ENCODE assay signal across 24 mouse cellular contexts in the genomic region with DNA sequence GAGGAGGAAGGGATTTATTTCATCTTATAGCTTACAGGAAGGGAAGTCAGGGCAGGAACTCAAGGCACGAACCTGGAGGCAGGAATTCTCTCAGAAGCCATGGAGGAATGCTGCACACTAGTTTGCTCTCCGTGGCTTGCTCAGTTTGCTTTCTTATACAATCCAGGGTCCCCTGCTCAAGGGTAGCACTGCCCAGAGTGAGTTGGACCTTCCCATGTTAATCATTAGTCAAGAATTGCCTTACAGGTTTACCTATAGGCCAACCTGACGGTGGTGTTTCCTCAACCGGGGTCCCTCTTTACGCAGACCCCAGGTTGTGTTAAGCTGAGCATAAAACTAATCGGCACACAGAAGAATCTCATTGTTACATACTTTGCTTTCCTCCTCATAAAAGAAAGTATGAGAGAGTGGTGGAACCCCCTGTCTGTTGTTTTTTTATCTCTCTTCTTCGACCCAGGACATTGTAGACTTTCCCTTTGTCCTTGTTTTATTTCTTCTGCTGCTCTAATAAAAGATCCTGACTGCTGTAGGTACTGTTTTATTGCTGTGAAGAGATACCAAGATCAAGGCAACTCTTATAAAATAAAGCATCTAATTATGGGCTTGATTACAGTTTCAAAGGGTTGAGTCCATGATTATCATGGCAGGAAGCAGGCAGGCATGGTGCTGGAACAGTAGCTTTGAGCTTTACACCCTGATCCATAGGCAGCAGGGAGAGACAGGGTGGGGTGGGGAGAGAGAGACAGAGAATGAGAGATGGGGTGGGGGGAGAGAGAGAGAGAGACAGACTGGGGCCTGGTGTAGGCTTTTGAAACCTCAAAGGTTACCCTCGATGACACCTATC. TPM values are rescaled to one million over a fixed set of nuclear protein-coding genes. Genes with fewer than 3 reads are reported as not detected.
DNase-seq lines count a peak whose midpoint lies in the region; ATAC-seq and TF ChIP-seq lines count a peak whose summit lies in the region.
"Had no signal": no experiment of that assay in that cellular context is flagged by ENCODE, and none has a peak within 500 bp of the region (broad histone marks: within the 10 kb centered on the region; RNA-seq: fewer than 3 reads in every experiment).

No protein-coding gene starts in this region.

- WGBS in intestine, embryonic 15.5 days = 65% methylated on average over 8 of the region's 8 CpGs
- WGBS in forebrain, postnatal 0 days = 86% methylated on average over 8 of the region's 8 CpGs

- no peaks in the 10 kb centered on the region for H3K36me3 ChIP-seq in intestine, embryonic 15.5 days
- no peaks in the 10 kb centered on the region for H3K36me3 ChIP-seq in forebrain, postnatal 0 days (ENCODE audit: insufficient read depth)
- H3K36me3 ChIP-seq: embryonic facial prominence, embryonic 10.5 days; embryonic facial prominence, embryonic 13.5 days; forebrain, embryonic 12.5 days; forebrain, embryonic 15.5 days; heart, embryonic 10.5 days; hindbrain, embryonic 12.5 days had no signal

- H3K27me3 ChIP-seq in intestine, embryonic 15.5 days (replicated peaks) = no peaks in the 10 kb centered on the region
- no peaks in the 10 kb centered on the region for H3K27me3 ChIP-seq in forebrain, postnatal 0 days (ENCODE audit: insufficient read depth, low read length)
- H3K27me3 ChIP-seq: embryonic facial prominence, embryonic 13.5 days; forebrain, embryonic 15.5 days; hindbrain, embryonic 12.5 days had no signal

- H3K9ac ChIP-seq in intestine, embryonic 15.5 days = no peak overlapping the region
- no peak overlapping the region for H3K9ac ChIP-seq in forebrain, postnatal 0 days
- H3K9ac ChIP-seq: embryonic facial prominence, embryonic 13.5 days; forebrain, embryonic 12.5 days; forebrain, embryonic 15.5 days; hindbrain, embryonic 12.5 days had no signal

- DNase-seq in testis, postnatal 10 days (ENCODE audit: low spot score) = peak; percentile 15
- no peak for DNase-seq in testis, postnatal 14 days (ENCODE audit: low spot score)
- DNase-seq in yolk sac, embryonic 10.5 days (ENCODE audit: low spot score) = peak; percentile 50
- no peak for DNase-seq in forebrain, postnatal 0 days
- DNase-seq in layer of hippocampus, postnatal 10 days (ENCODE audit: low spot score in 2 of 2) = no peak
- DNase-seq: adrenal gland, adult 2 months; adrenal gland, postnatal 14 days; cerebellum, adult 11-12 months; cerebellum, adult 8-10 months; cerebellum, postnatal 10 days; cerebellum, postnatal 36 days; embryo, embryonic 11 days; gastrocnemius, postnatal 25 days; heart, adult 2 months had no signal

- no peak overlapping the region for H3K27ac ChIP-seq in intestine, embryonic 15.5 days
- H3K27ac ChIP-seq in forebrain, postnatal 0 days (ENCODE audit: low read depth, low read length) = no peak overlapping the region
- H3K27ac ChIP-seq: embryonic facial prominence, embryonic 10.5 days; embryonic facial prominence, embryonic 13.5 days; forebrain, embryonic 12.5 days; forebrain, embryonic 15.5 days; heart, adult 2 months; heart, embryonic 10.5 days; hindbrain, embryonic 12.5 days had no signal

- H3K4me3 ChIP-seq in intestine, embryonic 15.5 days (replicated peaks) = no peak overlapping the region
- H3K4me3 ChIP-seq in forebrain, postnatal 0 days (ENCODE audit: low read depth, low read length) = no peak overlapping the region
- H3K4me3 ChIP-seq: embryonic facial prominence, embryonic 10.5 days; embryonic facial prominence, embryonic 13.5 days; erythroblast, embryonic 14.5 days; forebrain, embryonic 12.5 days; forebrain, embryonic 15.5 days; heart, adult 2 months; heart, embryonic 10.5 days; hindbrain, embryonic 12.5 days had no signal

- TF ChIP-seq CTCF in forebrain, postnatal 0 days (IDR thresholded peaks at IDR 0.05; ENCODE audit: low read depth) = no peak

- no peak overlapping the region for H3K4me2 ChIP-seq in intestine, embryonic 15.5 days (replicated peaks)
- H3K4me2 ChIP-seq in forebrain, postnatal 0 days (ENCODE audit: low read depth) = no peak overlapping the region
- H3K4me2 ChIP-seq: embryonic facial prominence, embryonic 13.5 days; forebrain, embryonic 12.5 days; forebrain, embryonic 15.5 days; hindbrain, embryonic 12.5 days had no signal

- H3K4me1 ChIP-seq in intestine, embryonic 15.5 days (replicated peaks) = peaks cover 2% of the 10 kb centered on the region; the same call in 1 of the 2 replicates
- H3K4me1 ChIP-seq in forebrain, postnatal 0 days (ENCODE audit: insufficient read depth) = no peaks in the 10 kb centered on the region

- H3K9me3 ChIP-seq in intestine, embryonic 15.5 days = no peaks in the 10 kb centered on the region
- H3K9me3 ChIP-seq in forebrain, postnatal 0 days (ENCODE audit: low read length) = no peaks in the 10 kb centered on the region
- H3K9me3 ChIP-seq: embryonic facial prominence, embryonic 10.5 days; embryonic facial prominence, embryonic 13.5 days; forebrain, embryonic 12.5 days; forebrain, embryonic 15.5 days; heart, embryonic 10.5 days; hindbrain, embryonic 12.5 days had no signal

- peak; percentile 85 for ATAC-seq in intestine, embryonic 15.5 days
- ATAC-seq in forebrain, postnatal 0 days = no peak
- ATAC-seq: CD4-positive, CD25-positive, alpha-beta regulatory T cell, adult 4 months; forebrain, embryonic 15.5 days; hindbrain, embryonic 16.5 days had no signal

RNA-seq across cellular contexts. Expression of a gene that starts 45.0 kb away (rescaled TPM):
- polyA plus RNA-seq in intestine, embryonic 15.5 days (2015; fragmentation: Nextera tagmentation; extraction: Ambion mirVana) = 87.5 and 106 TPM in 2 replicates
- total RNA-seq in forebrain, postnatal 0 days (2014; rRNA removed) = 76.4 and 81.3 TPM in 2 replicates
- 103 and 127 TPM in 2 replicates for polyA plus RNA-seq in forebrain, postnatal 0 days (2015; fragmentation: Nextera tagmentation; extraction: Ambion mirVana)
- total RNA-seq in layer of hippocampus, postnatal 10 days (2021) = 10 to 100 TPM; 81.3 to 86.1 TPM

Comparison
In these comparisons a context has a peak if more than half of its experiments do, and no peak if none do; other contexts are left out.
1. DNase-seq: peak in testis, postnatal 10 days (single experiment) and yolk sac, embryonic 10.5 days (single experiment); none in testis, postnatal 14 days (single experiment), forebrain, postnatal 0 days (single experiment) and layer of hippocampus, postnatal 10 days (0 of 2).